Mouse (Mus musculus): Measurements from ENCODE around the gene 4931429L15Rik. TPM values are rescaled to one million over a fixed set of nuclear protein-coding genes. Genes with fewer than 3 reads are reported as not detected.
"Not testable (repeated sequence)": the region's sequence is repeated elsewhere in the genome, so short reads cannot be mapped to it uniquely, and the experiment has no call there.

The 4931429L15Rik gene
- total RNA-seq (2021), result not detected in 2 replicates
- long read RNA-seq, experiment 1, result 0 reads
- long read RNA-seq, experiment 2, result 0 reads

DNA sequence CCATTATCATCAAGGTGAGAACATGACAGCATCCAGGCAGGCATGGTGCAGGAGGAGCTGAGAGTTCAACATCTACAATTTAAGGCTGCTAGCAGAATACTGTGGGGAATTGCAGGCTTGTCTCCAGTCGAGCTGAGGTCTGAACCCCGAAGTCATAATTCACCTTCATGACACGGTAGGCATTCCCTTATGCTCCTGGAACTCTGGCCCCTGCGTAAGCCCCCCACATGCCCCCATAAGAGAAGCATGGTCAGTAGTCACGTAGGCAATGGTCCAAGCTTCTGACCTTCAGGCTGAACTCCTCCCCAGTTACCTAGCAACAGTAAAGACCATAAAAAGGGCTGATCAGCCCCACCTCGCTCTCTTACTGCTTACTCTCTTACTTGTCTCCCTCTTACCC is at the start of gene 4931429L15Rik:
TSS of gene 4931429L15Rik (minus strand) at position 101 of the 400 bp plus-strand sequence.
- not testable (repeated sequence) for DNase-seq

DNA sequence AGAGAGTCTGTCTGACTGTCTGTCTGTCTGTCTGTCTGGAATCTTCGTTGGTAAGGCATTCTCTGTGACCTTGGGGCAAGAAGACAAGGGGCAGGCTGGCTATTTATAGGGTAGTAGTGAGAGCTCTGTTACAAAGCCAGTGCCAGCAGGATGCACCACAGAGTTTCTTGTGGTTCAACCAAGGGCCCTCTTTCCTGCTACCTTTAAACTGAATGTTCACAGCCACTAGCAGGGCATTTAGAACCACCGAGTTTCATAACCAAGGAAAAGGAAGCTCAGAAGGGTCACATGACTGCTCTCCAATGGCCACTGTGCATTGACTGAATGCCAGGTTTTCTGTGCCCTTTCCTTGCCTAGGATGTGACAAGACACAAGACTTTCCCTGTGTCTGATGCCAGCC is 42.7 kb upstream of the 4931429L15Rik start:
- no peak for DNase-seq

DNA sequence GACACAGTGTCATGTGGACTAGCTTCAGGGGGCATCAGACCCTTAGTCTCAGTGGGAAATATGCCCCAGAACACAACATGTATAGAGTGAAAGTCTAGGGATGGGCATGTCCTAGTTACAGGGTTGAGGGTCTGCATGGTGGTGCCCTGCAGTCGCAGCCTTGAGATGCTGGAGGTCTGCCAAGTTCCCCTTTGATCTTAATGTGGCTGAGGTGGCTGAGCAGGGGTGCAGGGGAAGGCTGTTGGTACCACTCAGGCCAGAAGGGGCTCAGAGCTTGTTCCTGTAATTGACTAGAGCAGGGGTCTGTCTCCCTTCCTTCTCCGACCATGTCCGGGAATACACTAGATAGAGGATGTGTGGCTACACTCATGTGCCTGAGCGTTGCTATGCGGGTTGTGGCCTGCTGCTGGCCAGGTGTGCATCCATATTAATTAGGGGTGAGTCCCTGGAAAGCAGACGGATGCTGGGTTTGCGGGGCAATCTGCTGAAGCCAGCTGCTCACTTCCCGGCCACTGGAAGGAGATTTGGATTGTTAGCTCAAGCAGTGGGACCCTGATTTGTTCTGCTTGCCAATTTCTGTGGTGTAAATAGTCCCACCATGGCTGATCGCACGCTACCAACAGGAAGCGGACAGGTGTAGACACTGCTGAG is 41.8 kb upstream of the 4931429L15Rik start:
- DNase-seq, result peak; percentile 28

DNA sequence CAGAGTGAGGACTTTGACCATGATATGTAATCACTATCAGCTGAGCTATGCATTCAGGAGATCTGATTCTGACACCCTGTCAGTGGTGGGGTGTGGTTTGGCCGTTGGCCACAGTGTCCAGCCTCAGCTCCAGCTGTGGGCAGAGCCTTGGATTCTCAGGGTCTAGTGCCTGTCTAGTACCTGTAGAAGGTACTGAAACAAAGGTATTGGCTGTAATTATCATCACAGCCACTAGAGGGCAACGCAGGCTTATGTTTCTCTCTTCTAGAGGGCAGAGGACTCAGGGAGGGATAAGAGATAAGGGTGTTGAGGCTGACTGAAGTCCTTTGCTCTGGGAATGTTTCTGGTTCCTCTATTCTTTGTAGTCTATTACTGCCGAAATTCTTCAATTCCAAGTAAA is 34.2 kb upstream of the 4931429L15Rik start:
- DNase-seq, result peak; percentile 66

GRCm38 (mm10) chr9:46353330-46353724 is 33.5 kb upstream of the 4931429L15Rik start:
- DNase-seq, result no peak

DNA sequence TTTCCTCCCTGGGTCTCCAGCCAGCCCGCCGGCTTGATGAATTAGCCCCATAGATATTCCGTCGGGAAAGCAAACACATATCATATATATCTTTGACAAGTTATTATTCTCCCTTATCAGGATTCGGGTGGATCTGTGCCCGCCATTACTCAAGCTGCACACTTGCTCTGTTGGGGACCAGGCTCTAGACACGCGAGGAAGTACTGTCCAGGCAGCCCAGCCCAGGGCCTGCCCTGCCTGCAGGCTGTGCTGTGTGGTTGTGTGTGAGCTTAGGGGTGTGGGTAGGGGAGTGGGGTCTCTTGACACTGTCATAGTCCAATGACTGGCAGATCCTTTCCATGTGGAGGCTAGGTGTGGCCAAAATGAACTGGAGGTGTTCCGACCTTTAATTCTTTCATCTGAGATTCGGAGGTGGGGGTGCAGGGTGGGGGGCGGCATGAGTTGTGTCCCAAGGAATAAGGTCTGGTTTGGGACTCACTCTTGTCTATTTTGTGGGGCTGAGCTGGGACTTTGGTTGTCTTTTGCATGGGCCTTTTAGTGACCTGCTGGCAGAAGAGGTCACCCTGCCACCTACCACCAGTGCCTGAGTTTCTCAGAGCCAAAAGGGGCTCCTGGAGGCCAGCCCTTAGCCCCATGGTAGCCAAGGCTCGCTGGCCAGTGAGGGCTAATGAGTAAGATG is 33.0 kb upstream of the 4931429L15Rik start:
- no peak for DNase-seq

GRCm38 (mm10) chr9:46350451-46350981 is 30.7 kb upstream of the 4931429L15Rik start:
- DNase-seq, result peak; percentile 64

GRCm38 (mm10) chr9:46345887-46346665 is 26.3 kb upstream of the 4931429L15Rik start:
- no peak for DNase-seq

- DNase-seq, result no peak
Measured at GRCm38 (mm10) chr9:46339051-46339652, 19.4 kb upstream of the 4931429L15Rik start.

GRCm38 (mm10) chr9:46338384-46338783 is 18.6 kb upstream of the 4931429L15Rik start:
- no peak for DNase-seq

GRCm38 (mm10) chr9:46337852-46338291 is 18.1 kb upstream of the 4931429L15Rik start:
- peak; percentile 32 for DNase-seq

DNA sequence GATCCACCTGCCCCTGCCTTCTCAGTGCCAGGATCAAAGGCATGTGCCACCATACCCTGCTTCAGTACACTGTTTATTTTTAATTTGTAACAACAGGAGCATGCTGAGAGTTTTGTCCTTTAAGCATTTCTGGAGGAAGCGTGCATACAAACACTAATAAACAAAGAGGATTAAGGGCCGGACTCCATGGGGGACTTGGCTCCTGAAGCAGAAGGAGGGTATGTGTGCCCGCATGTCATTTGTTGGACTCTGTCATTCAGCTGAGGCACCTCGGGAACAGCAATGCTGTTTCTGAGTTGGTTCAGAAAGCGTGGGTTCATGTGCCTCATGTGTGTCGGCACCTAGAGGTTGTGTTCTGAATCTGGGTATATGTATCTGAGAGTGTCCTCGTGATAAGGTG is 17.5 kb upstream of the 4931429L15Rik start:
- DNase-seq, result no peak

GRCm38 (mm10) chr9:46336294-46336693 is 16.5 kb upstream of the 4931429L15Rik start:
- DNase-seq, result not testable (repeated sequence)

DNA sequence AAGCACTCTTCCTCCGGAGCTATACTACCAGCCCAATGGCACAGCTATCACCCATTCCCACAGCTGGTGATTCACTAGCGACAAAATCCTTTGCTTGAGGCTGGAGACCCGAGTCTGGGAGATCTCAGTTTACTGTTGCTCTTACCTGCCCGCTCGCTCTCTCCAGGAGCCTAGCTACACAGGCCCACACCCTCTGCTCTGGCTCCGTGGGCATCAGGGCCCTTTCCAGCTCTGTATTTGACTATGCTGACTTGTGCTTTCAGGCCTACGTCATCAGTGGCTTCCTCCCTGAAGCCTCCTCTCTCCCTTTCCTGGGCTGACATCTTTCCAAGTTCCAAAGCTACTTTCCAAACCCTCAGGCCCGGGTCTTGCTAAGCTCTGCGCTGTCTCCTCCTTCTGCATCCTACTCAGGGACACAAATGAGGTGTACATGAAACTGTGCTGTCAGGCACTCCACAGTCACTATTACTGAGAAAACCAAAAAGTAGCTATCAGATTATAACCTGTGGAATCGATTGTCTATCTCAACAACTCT is 15.7 kb upstream of the 4931429L15Rik start:
- DNase-seq, result no peak

GRCm38 (mm10) chr9:46334471-46335025 is 14.8 kb upstream of the 4931429L15Rik start:
- no peak for DNase-seq

- DNase-seq, result no peak
Measured at GRCm38 (mm10) chr9:46331301-46331700, 11.5 kb upstream of the 4931429L15Rik start.

DNA sequence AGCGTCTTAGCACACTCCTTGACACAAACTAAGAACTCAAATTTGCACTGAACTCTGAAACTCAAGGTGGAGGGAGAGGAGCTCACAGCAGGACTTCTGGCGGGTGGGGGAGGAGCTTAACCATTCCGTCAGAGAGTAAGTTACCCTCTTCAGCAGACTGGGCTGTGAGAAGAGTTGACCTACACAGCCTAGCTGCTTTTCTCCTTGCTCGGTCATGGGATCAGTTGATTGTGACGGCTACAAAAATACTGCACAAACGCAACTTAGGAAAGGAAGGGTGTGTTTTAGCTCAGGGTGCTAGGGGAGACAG is 10.8 kb upstream of the 4931429L15Rik start:
- DNase-seq, result no peak

DNA sequence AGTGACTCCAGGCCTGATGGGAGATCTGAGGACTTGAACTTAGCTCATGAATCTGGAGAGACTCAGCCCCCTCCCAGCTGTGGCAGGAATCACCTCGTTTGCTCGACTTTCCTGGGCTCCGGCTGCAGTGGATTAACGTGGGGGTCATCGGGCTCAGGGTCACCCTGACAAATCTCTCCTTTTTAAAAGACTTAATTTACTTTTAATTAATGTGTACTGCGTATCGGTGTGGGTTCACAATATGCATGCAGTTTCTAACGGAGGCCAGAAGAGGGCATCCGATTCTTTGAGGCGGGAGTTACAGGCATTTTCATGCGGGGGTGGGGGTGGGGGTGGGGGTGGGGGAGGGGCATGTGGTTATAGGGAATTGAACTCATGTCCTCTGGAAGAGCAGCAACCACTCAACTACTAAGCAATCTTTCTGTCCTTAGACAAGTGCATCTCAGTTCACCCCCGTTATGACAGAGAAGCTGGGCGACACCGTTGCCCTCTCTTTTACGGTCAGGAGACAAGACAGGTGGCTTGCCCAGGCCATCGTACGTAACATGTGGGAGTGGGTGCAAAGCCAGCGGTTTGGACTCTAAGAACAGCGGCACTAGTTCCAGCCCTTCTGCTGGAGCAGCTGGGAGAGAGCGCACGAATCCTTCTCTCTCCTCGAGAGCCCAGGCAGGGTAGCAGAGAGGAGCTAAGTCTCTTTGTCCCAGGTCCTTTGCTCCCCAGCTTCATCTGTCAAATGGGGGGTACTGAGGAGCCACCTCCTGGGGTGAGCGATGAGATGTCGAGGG is 10.2 kb upstream of the 4931429L15Rik start:
- no peak for DNase-seq

GRCm38 (mm10) chr9:46329250-46329648 is 9.5 kb upstream of the 4931429L15Rik start:
- DNase-seq, result peak; percentile 60

GRCm38 (mm10) chr9:46328572-46329249 is 8.9 kb upstream of the 4931429L15Rik start:
- DNase-seq, result peak; percentile 65
